Mouse (Mus musculus): ENCODE measurements around the gene Klhdc1. TPM values are rescaled to one million over a fixed set of nuclear protein-coding genes. Genes with fewer than 3 reads are reported as not detected.
A peak's percentile ranks its signal among the peaks of the same experiment; 100 is the strongest.

Gene Klhdc1
- polyA plus RNA-seq, 1 experiment from 2014 or later = 20.2 TPM

DNA sequence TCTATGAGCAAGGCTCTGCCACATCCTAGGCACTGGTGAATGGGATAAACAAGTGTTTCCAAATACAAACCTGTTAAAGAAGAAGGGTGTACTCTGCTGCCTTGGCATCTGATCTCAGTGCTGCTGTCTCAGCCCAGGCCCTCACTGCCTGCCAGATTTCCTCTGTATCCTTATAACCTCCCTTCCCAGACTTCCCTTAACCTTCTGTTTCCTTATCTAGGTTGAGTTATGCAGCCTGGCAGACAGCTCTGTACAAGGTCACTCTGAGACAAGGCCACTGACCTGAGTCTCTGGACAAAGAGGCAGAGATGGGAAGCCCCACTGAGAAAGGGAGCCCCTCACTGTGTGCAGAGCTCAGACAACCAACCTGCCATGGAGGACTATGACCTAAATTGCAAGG lies 77.5 kb downstream of the Klhdc1 start:
- Histone ChIP-seq H3K9me3 (ENCODE audit: control insufficient read depth, low read length) (no peaks in the 10 kb centered on the region), H3K36me3 (ENCODE audit: control insufficient read depth, insufficient read depth, low read length) (peaks cover 18% of the 10 kb centered on the region; the same call in 1 of the 2 replicates), H3K27me3 (ENCODE audit: control insufficient read depth, insufficient read depth, low read length) (no peaks in the 10 kb centered on the region), H3K27ac (replicated peaks) (no peak overlapping the region), H3K4me3 (ENCODE audit: low read depth, low read length) (no peak overlapping the region), H3K4me1 (replicated peaks; ENCODE audit: control insufficient read depth, insufficient read depth) (no peaks in the 10 kb centered on the region), H3K4me2 (replicated peaks; ENCODE audit: low read depth) (no peak overlapping the region), H3K9ac (ENCODE audit: low read length) (no peak overlapping the region)
- no peak for TF ChIP-seq EP300 (optimal IDR thresholded peaks at IDR 0.05)
- no peak for TF ChIP-seq CTCF (IDR thresholded peaks at IDR 0.05; ENCODE audit: low read depth)
- no peak for ATAC-seq (ENCODE audit: low FRiP score, low TSS enrichment)
- no peak for DNase-seq (ENCODE audit: low spot score)

DNA sequence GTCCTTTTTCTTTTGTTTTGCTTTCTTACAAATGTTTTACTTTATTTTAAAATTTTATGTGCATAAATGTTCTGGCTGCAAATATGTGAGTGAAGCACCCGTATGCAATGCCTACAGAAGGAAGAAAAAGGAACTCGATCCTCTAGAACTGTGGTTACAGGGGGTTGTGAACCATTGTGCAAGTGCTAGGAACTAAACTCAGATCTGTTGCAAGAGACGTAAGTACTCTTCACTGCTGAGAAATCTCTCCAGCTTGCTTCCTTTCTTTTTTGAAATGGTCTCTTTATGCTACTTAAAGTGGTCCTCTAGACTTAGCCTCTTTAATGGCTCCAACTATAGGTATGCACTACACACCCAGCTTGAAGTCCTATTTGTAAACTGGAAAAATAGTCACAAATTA lies 90.2 kb downstream of the Klhdc1 start:
- WGBS = 85% methylated on average over 3 of the region's 3 CpGs
- H3K27ac ChIP-seq (replicated peaks) = no peak overlapping the region
- TF ChIP-seq CTCF (IDR thresholded peaks at IDR 0.05; ENCODE audit: low read depth) = no peak
- TF ChIP-seq EP300 (optimal IDR thresholded peaks at IDR 0.05) = no peak
- H3K27me3 ChIP-seq (ENCODE audit: control insufficient read depth, insufficient read depth, low read length) = no peaks in the 10 kb centered on the region
- H3K9ac ChIP-seq (ENCODE audit: low read length) = no peak overlapping the region
- no peak overlapping the region for H3K4me2 ChIP-seq (replicated peaks; ENCODE audit: low read depth)
- no peaks in the 10 kb centered on the region for H3K4me1 ChIP-seq (replicated peaks; ENCODE audit: control insufficient read depth, insufficient read depth)
- H3K9me3 ChIP-seq (ENCODE audit: control insufficient read depth, low read length) = no peaks in the 10 kb centered on the region
- ATAC-seq (ENCODE audit: low FRiP score, low TSS enrichment) (no peak), DNase-seq (ENCODE audit: low spot score) (no peak)
- H3K4me3 ChIP-seq (ENCODE audit: low read depth, low read length) = no peak overlapping the region
- H3K36me3 ChIP-seq (ENCODE audit: control insufficient read depth, insufficient read depth, low read length) = no peaks in the 10 kb centered on the region

DNA sequence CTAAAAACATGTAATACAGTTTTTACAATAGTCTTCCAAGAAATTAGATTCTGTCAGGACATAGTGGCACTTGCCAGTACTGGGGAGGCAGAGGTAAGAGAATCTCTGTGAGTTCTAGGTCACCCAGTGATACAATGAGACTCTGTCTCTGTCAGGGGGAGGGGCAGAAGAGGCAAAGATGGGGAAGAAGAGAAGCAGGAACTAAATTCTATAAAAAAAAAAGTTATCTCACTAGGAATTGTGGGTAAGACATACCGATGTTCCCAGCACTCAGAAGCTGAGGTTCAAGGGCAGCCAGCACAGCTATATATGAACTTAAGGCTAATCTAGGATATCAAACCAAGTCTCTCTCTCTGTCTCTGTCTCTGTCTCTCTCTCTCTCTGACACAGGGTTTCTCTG lies 91.2 kb downstream of the Klhdc1 start:
- H3K4me1 ChIP-seq (replicated peaks; ENCODE audit: control insufficient read depth, insufficient read depth) = no peaks in the 10 kb centered on the region
- no peaks in the 10 kb centered on the region for H3K27me3 ChIP-seq (ENCODE audit: control insufficient read depth, insufficient read depth, low read length)
- no peak overlapping the region for H3K4me2 ChIP-seq (replicated peaks; ENCODE audit: low read depth)
- TF ChIP-seq EP300 (optimal IDR thresholded peaks at IDR 0.05) = no peak
- no peak for TF ChIP-seq CTCF (IDR thresholded peaks at IDR 0.05; ENCODE audit: low read depth)
- no peak for ATAC-seq (ENCODE audit: low FRiP score, low TSS enrichment)
- H3K27ac ChIP-seq (replicated peaks) = no peak overlapping the region
- H3K36me3 ChIP-seq (ENCODE audit: control insufficient read depth, insufficient read depth, low read length) = no peaks in the 10 kb centered on the region
- WGBS = 92% methylated on average over 1 of the region's 1 CpGs
- H3K4me3 ChIP-seq (ENCODE audit: low read depth, low read length) = no peak overlapping the region
- no peaks in the 10 kb centered on the region for H3K9me3 ChIP-seq (ENCODE audit: control insufficient read depth, low read length)
- no peak for DNase-seq (ENCODE audit: low spot score)
- H3K9ac ChIP-seq (ENCODE audit: low read length) = no peak overlapping the region

DNA sequence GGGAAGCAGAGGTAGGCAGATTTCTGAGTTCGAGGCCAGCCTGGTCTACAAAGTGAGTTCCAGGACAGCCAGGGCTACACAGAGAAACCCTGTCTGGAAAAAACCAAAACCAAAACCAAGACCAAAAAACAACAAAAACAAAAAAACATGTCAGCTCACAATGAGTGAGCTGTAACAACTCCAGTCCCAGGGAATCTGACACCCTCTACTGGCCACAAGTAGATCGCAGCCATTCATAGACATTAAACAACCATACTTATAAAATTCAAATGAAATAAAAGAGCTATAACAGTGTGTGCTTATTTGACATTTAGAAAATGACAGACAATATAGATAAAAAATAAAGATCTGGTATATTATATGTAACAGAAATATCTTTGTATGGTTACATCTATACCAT lies 92.6 kb downstream of the Klhdc1 start:
- H3K9me3 ChIP-seq (ENCODE audit: control insufficient read depth, low read length) = no peaks in the 10 kb centered on the region
- DNase-seq (ENCODE audit: low spot score) (peak; percentile 26), ATAC-seq (ENCODE audit: low FRiP score, low TSS enrichment) (no peak)
- H3K4me2 ChIP-seq (replicated peaks; ENCODE audit: low read depth) = no peak overlapping the region
- H3K27ac ChIP-seq (replicated peaks) = no peak overlapping the region
- H3K9ac ChIP-seq (ENCODE audit: low read length) = no peak overlapping the region
- WGBS = 89% methylated on average over 2 of the region's 2 CpGs
- H3K4me3 ChIP-seq (ENCODE audit: low read depth, low read length) = no peak overlapping the region
- no peaks in the 10 kb centered on the region for H3K4me1 ChIP-seq (replicated peaks; ENCODE audit: control insufficient read depth, insufficient read depth)
- TF ChIP-seq EP300 (optimal IDR thresholded peaks at IDR 0.05) = no peak
- TF ChIP-seq CTCF (IDR thresholded peaks at IDR 0.05; ENCODE audit: low read depth) = peak; percentile 77
- H3K36me3 ChIP-seq (ENCODE audit: control insufficient read depth, insufficient read depth, low read length) = no peaks in the 10 kb centered on the region
- H3K27me3 ChIP-seq (ENCODE audit: control insufficient read depth, insufficient read depth, low read length) = no peaks in the 10 kb centered on the region

Other genes with a start within 250 kb of the Klhdc1 start
- gene Rps29, start 82.0 kb upstream of the Klhdc1 start, polyA plus RNA-seq (2015; fragmentation: Nextera tagmentation; extraction: Ambion mirVana) = 1,988 and 2,229 TPM in 2 replicates
- gene Lrr1, start 72.4 kb upstream of the Klhdc1 start, polyA plus RNA-seq (2015; fragmentation: Nextera tagmentation; extraction: Ambion mirVana) = 4.3 and 5.2 TPM in 2 replicates
- 843 and 974 TPM in 2 replicates for gene Rpl36al, start 57.1 kb upstream of the Klhdc1 start, polyA plus RNA-seq (2015; fragmentation: Nextera tagmentation; extraction: Ambion mirVana)
- 52.3 and 54.4 TPM in 2 replicates for gene Mgat2, start 57.0 kb upstream of the Klhdc1 start, polyA plus RNA-seq (2015; fragmentation: Nextera tagmentation; extraction: Ambion mirVana)
- gene Gm49383, start 44.1 kb upstream of the Klhdc1 start, polyA plus RNA-seq (2015; fragmentation: Nextera tagmentation; extraction: Ambion mirVana) = 6.9 and 10.3 TPM in 2 replicates
- gene Dnaaf2, start 42.7 kb upstream of the Klhdc1 start, polyA plus RNA-seq (2015; fragmentation: Nextera tagmentation; extraction: Ambion mirVana) = 4.0 and 5.2 TPM in 2 replicates
- gene Gm49384, start 36.9 kb upstream of the Klhdc1 start, polyA plus RNA-seq (2015; fragmentation: Nextera tagmentation; extraction: Ambion mirVana) = 8.2 and 8.7 TPM in 2 replicates
- gene Pole2, start 13.0 kb upstream of the Klhdc1 start, polyA plus RNA-seq (2015; fragmentation: Nextera tagmentation; extraction: Ambion mirVana) = 8.0 and 9.0 TPM in 2 replicates
- 60.6 and 61.6 TPM in 2 replicates for gene Klhdc2, start 55.5 kb downstream of the Klhdc1 start, polyA plus RNA-seq (2015; fragmentation: Nextera tagmentation; extraction: Ambion mirVana)
- 46.5 and 50.0 TPM in 2 replicates for gene Nemf, start 116.0 kb downstream of the Klhdc1 start, polyA plus RNA-seq (2015; fragmentation: Nextera tagmentation; extraction: Ambion mirVana)
- gene Arf6, start 131.0 kb downstream of the Klhdc1 start, polyA plus RNA-seq (2015; fragmentation: Nextera tagmentation; extraction: Ambion mirVana) = 97.8 and 116 TPM in 2 replicates
- 2.4 and 4.1 TPM in 2 replicates for gene Gm9887, start 131.3 kb downstream of the Klhdc1 start, polyA plus RNA-seq (2015; fragmentation: Nextera tagmentation; extraction: Ambion mirVana)

All from stomach, postnatal 0 days (tissue).